Mouse (Mus musculus) kidney, adult 9 months (tissue): ENCODE measurements around the gene Hbs1l.

Experiments
- DNase-seq: peaks from one replicate; pipeline ENCODE4 v3.0.0; 2022

Gene Hbs1l

DNA sequence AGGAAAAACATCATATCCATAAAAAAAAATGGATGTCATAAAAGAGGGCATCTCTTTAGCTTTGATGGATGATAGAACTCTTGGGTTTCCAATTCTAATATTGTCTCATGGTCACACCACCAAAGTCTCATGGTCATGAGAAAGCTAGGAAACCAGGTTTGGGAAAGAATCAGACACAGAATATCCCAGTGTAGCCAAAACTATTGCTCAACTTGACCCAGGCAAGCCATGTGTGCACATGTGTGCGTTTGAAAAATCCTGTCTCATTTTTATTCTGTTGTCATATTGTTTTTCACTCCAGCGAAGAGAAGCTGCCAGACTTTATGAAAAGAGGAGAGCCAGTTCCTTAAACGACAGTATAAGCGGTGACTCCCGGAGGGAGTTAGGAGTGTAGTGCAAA is 114.9 kb downstream of the Hbs1l start:
- DNase-seq: no peak

DNA sequence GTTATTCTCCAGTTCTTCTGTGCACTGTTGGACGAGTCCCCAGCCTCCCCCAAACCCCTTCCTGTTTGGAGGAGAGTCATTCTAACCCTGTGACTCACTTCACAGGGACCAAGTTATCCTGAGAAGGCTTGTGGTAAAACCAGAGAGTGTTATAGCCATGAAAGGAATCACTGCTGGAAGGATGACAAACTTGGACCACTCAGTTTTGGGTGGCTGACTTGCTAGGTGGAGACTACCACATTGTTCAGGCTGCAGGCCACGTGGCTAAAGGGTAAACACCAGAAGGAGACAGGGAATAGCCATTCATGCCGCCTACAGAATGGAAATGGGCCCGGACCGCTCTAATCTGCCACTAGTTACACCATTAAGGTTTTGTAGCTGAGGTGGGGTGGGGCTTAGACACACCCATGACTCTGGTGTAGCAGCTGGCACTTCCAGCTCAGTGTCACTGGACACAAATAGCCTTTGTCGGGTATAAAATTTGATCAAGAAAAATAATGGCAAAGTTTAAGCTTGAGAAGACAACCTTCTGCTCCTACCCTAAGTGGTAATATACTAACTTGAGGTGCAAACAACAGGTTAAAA is 115.9 kb downstream of the Hbs1l start:
- DNase-seq: no peak

DNA sequence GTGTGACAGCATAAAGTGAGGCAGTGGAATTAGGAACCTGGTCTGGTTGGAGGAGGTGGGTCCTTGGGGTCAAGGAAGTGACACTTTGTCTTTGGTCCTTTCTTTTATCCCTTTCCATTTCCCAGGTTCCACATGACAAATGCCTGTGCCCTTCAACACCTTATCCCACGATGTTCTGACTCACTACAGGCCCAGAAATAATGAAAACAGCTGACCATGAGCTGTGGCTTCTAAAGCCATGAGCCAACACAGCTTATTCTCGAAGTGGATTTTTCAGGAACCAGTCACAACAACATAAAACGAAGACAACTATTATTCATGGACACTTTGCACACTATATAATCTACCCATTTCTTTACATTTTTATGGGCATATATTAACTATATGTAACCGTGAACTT is 119.3 kb downstream of the Hbs1l start:
- DNase-seq: no peak

DNA sequence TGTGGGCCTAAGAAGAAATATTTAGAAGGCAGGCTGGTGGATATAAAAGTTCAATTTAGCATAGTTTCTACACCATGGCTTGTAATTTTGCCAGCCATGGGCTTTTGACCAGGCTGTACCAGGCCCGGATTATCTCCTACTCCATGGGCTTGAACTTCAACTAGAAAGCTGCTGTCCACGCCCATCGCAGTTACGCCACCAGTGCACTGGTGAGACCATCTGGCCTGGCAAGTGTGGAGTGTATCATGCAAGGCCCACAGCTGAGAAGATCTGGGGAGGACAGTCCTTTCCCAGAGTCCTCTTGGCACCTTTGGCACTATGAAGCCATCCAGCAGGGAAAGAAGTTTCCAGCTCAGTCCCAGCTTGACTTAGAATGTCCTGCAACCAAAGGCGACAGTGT is 120.4 kb downstream of the Hbs1l start:
- no peak for DNase-seq
